Mouse (Mus musculus) left cerebral cortex, adult 8-10 months (tissue): ENCODE data around the gene Olfr822. TPM values are rescaled to one million over a fixed set of nuclear protein-coding genes. Genes with fewer than 3 reads are reported as not detected.
"Not testable (repeated sequence)": the region's sequence is repeated elsewhere in the genome, so short reads cannot be mapped to it uniquely, and the experiment has no call there.

ENCODE experiments used
- DNase-seq, 2 experiments: peaks; one replicate each; pipeline ENCODE4 v3.0.0; 2022; ENCODE audit warnings: low spot score in 2 of 2
- total RNA-seq, 4 experiments: library from RNA; stranded (reverse); gene quantifications; 2 replicates each; pipeline ENCODE4 v1.2.4; 2022

The Olfr822 gene
- total RNA-seq, result not detected

GRCm38 (mm10) chr10:130070910-130071309, at the start of gene Olfr822:
Olfr822 (plus strand) TSS chr10:130071210.
- no peak for DNase-seq

DNA sequence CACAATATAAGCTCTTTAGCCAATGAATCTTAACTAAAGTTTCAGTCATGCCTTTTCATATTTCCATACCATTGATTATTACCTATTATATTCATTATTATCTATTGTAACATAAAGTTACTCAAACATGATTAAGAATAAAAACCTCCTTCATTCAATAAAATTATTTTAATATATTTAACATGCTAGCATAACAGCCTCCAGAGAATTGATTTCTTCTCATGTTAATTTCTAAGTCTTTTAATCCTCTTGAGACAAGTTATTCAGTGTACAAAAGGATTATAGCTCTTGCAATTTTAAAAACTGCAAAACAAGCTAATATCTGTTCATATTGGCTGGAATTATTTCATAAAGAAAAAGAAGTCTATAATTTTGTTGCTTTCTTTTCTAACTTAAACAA, 41.0 kb upstream of the Olfr822 start, which contains the start of gene Olfr821:
Olfr821 (plus strand) TSS at position 301 of the 400 bp plus-strand sequence.
- DNase-seq, result no peak

DNA sequence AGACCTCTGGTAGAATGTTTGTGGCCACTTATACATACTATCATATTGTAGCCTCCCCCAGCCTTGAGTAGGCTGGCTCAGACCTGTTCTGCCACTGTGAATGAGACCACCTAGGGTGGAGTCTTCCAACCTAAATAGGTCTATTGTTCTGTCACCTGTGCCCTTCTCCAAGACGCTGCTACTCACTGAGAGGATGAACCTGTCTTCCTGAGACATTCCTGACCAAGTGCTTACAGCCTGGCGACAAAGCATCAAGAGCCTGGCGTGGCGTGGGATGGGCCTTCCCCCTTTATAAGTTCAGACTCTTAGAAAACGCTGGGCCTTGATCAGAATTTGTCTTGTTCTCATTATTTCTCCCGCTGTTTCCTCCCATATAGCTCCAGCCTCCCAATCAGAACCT, 33.9 kb upstream of the Olfr822 start:
- DNase-seq, result no peak

DNA sequence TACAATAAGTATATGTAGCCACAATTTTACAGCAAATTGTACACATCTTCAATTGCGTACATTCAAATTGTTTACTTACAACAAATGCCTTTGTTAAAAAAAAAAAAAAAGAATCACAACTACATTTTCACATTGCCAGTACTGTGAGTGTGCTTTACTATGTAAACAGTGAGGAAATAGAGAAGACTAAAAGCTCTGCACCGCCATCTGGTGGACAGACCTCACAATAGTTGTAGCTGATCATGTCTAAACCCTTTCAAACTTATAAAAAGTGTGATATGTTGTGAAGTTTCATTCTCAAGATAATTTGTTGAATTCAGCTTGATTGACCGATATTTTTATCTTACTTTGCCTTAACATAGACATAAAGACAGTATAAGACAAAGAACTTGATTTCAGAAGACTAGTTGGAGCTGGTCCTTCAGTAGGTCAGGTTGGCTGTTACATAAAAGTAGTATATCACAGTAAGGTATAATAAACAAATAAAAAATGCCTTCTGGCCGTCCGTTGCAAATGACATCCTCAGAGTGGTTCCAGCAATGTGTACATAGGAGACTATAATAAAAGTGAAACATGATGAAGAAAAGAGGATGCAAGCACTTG, 21.9 kb downstream of the Olfr822 start:
- peak; percentile 7 to 16 for DNase-seq

DNA sequence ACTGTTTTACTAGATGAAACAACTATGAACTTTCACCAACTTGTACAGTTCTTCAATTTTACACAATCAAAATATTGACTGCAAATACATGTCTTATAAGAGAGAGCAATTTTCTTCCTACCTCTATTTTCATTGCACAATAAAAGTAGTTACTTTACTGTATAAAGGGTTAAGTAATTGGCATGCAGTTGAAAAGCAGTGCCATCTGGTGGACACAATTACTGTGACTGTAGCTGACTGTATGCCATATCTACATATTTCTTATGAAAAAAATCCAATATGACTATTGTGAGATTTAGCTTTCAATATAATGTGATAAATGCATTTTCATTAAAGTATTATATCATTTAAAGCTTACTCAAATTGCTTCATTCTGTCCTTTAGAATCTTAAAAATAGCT, 25.1 kb downstream of the Olfr822 start:
- DNase-seq, result no peak

DNA sequence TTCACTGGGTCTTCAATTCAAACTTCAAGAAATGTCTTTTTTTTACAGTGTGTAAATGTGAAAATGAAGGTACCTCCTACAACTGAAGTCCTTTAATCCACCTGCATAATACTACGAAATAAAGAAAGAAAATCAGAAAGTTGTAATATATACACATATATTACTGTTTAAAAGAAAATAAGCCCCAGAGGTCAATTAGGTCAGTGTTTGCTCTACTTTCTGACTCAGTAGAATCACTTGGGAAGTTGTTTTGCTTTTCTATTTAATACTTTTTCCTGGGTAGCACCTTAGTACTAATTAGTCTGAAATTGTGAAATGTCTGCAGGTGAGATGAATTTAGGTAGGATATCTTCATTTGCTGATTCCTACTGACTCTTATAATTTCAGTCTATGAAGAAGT, 44.3 kb downstream of the Olfr822 start, which contains the start of gene Olfr823:
Olfr823 (minus strand) TSS at position 101 of the 400 bp plus-strand sequence.
- DNase-seq, result not testable (repeated sequence)

- not testable (repeated sequence) for DNase-seq
These were observed 45.0 kb downstream of the Olfr822 start for GRCm38 (mm10) chr10:130116045-130116444.

Other genes with a start within 250 kb of the Olfr822 start
- gene Olfr812, start 225.1 kb upstream of the Olfr822 start, total RNA-seq, result not detected
- gene Olfr813, start 215.8 kb upstream of the Olfr822 start, total RNA-seq, result not detected
- not detected for gene Olfr814, start 191.4 kb upstream of the Olfr822 start, total RNA-seq
- not detected for gene Olfr815, start 165.3 kb upstream of the Olfr822 start, total RNA-seq
- not detected for gene Olfr816, start 155.6 kb upstream of the Olfr822 start, total RNA-seq
- not detected for gene Olfr818, start 122.1 kb upstream of the Olfr822 start, total RNA-seq
- gene Olfr819, start 103.9 kb upstream of the Olfr822 start, total RNA-seq, result not detected
- gene Olfr247, start 95.1 kb upstream of the Olfr822 start, total RNA-seq, result not detected
- gene Gm10310, start 86.1 kb upstream of the Olfr822 start, total RNA-seq, result not detected
- not detected for gene Olfr820, start 58.6 kb upstream of the Olfr822 start, total RNA-seq
- gene Olfr821, start 40.9 kb upstream of the Olfr822 start, total RNA-seq, result not detected
- gene Olfr823, start 44.2 kb downstream of the Olfr822 start, total RNA-seq, result not detected
- gene Olfr824, start 58.8 kb downstream of the Olfr822 start, total RNA-seq, result not detected
- not detected for gene Olfr825, start 95.6 kb downstream of the Olfr822 start, total RNA-seq
- gene Olfr826, start 113.0 kb downstream of the Olfr822 start, total RNA-seq, result not detected
- not detected for gene Olfr827, start 143.2 kb downstream of the Olfr822 start, total RNA-seq
- under 1 TPM in 3 of 4 experiments, not detected in 1; 0.22 to 0.61 (median 0.39) TPM for gene Neurod4, start 209.0 kb downstream of the Olfr822 start, total RNA-seq